Mouse (Mus musculus): ENCODE data around the gene Ccna2.

The Ccna2 gene

GRCm38 (mm10) chr3:36533201-36533672 is 38.7 kb downstream of the Ccna2 start:
- DNase-seq (ENCODE audit: low read depth), result no peak

- DNase-seq (ENCODE audit: low read depth), result no peak
These were observed 39.2 kb downstream of the Ccna2 start for GRCm38 (mm10) chr3:36532738-36533137.

GRCm38 (mm10) chr3:36531979-36532542 is 39.9 kb downstream of the Ccna2 start:
- DNase-seq (ENCODE audit: low read depth), result no peak

- no peak for DNase-seq (ENCODE audit: low read depth)
These were observed 40.7 kb downstream of the Ccna2 start for GRCm38 (mm10) chr3:36531242-36531641.

- DNase-seq (ENCODE audit: low read depth), result no peak
These were observed 41.2 kb downstream of the Ccna2 start for GRCm38 (mm10) chr3:36530781-36531180.

GRCm38 (mm10) chr3:36530345-36530744 is 41.6 kb downstream of the Ccna2 start:
- no peak for DNase-seq (ENCODE audit: low read depth)

- DNase-seq (ENCODE audit: low read depth), result no peak
These were observed 47.5 kb downstream of the Ccna2 start for GRCm38 (mm10) chr3:36524466-36524865.

- DNase-seq (ENCODE audit: low read depth), result no peak
These were observed 49.8 kb downstream of the Ccna2 start for GRCm38 (mm10) chr3:36522137-36522536.

- DNase-seq (ENCODE audit: low read depth), result no peak
These were observed 50.6 kb downstream of the Ccna2 start, which contains the start of gene Gm11549 for GRCm38 (mm10) chr3:36521073-36522060. Gene Gm11549 (minus strand): TSS chr3:36521813.

- DNase-seq (ENCODE audit: low read depth), result no peak
These were observed 55.8 kb downstream of the Ccna2 start for GRCm38 (mm10) chr3:36516196-36516595.
